Mouse (Mus musculus) left cerebral cortex, adult 2 months (tissue): Measurements from ENCODE around the gene Tspan18. TPM values are rescaled to one million over a fixed set of nuclear protein-coding genes. Genes with fewer than 3 reads are reported as not detected.

Source experiments
- DNase-seq, 2 experiments: peaks; one replicate each; pipeline ENCODE4 v3.0.0; 2021 to 2022; ENCODE audit warnings: low spot score in 2 of 2, mixed read lengths in 1 of 2; ENCODE audit errors: extremely low spot score in 1 of 2
- H3K27ac ChIP-seq: fragments of 200-600 bp; 2 replicates; pipeline ENCODE4 v1.8.1; 2022
- H3K4me3 ChIP-seq: fragments of 200-600 bp; 2 replicates; pipeline ENCODE4 v1.8.1; 2022
- CTCF ChIP-seq: fragments of 200-600 bp; IDR thresholded peaks from 2 replicates; pipeline ENCODE4 v1.8.1; 2022; ENCODE audit warnings: antibody characterized with exemption, mild to moderate bottlenecking, moderate library complexity
- intact Hi-C: fragments of 180-260 bp; cut with DNase I; formaldehyde crosslinking; loops from one replicate; pipeline ENCODE4 v1.15.1; 2025
- total RNA-seq, 2 experiments: library from RNA; stranded (reverse); gene quantifications; 2 replicates each; pipeline ENCODE4 v1.2.3; 2021

Gene Tspan18
- total RNA-seq, 2 experiments from 2014 or later = 1.5 to 3.0 TPM

GRCm38 (mm10) chr2:93218353-93218990 is 115.8 kb downstream of the Tspan18 start:
- intact Hi-C loops = no loop called here
- Histone ChIP-seq H3K4me3 (no peak overlapping the region), H3K27ac (no peak overlapping the region)
- TF ChIP-seq CTCF = no peak
- DNase-seq = no peak

GRCm38 (mm10) chr2:93217015-93217414 is 117.3 kb downstream of the Tspan18 start:
- peak; percentile 96 for TF ChIP-seq CTCF
- intact Hi-C loops = loop anchor here (1.0 to 2.0 kb wide), 3 partner anchors 118 to 254 kb away; partner anchors contain the start of gene Tspan18
- DNase-seq = peak; percentile 85 to 92
- Histone ChIP-seq H3K27ac (no peak overlapping the region), H3K4me3 (no peak overlapping the region)

- intact Hi-C loops = loop anchor here (2.0 kb wide), 2 partner anchors 119 to 255 kb away; partner anchors contain the start of gene Tspan18
- DNase-seq = no peak
- Histone ChIP-seq H3K4me3 (no peak overlapping the region), H3K27ac (no peak overlapping the region)
- TF ChIP-seq CTCF = no peak
Observed at GRCm38 (mm10) chr2:93215790-93216189, 118.5 kb downstream of the Tspan18 start.

GRCm38 (mm10) chr2:93214192-93214591 is 120.1 kb downstream of the Tspan18 start:
- H3K27ac ChIP-seq = no peak overlapping the region
- no peak for DNase-seq
- TF ChIP-seq CTCF = no peak
- H3K4me3 ChIP-seq = no peak overlapping the region
- intact Hi-C loops = no loop called here

GRCm38 (mm10) chr2:93212865-93213264 is 121.4 kb downstream of the Tspan18 start:
- intact Hi-C loops = no loop called here
- no peak for TF ChIP-seq CTCF
- Histone ChIP-seq H3K4me3 (no peak overlapping the region), H3K27ac (no peak overlapping the region)
- DNase-seq = no peak

- TF ChIP-seq CTCF = no peak; the same call in 1 of the 2 replicates
- Histone ChIP-seq H3K27ac (no peak overlapping the region), H3K4me3 (no peak overlapping the region)
- DNase-seq = no peak
- intact Hi-C loops = no loop called here
Observed at GRCm38 (mm10) chr2:93212386-93212785, 121.9 kb downstream of the Tspan18 start.

- Histone ChIP-seq H3K27ac (no peak overlapping the region), H3K4me3 (no peak overlapping the region)
- no peak for DNase-seq
- intact Hi-C loops = no loop called here
- TF ChIP-seq CTCF = no peak
Observed at GRCm38 (mm10) chr2:93206126-93206525, 128.2 kb downstream of the Tspan18 start.

- Histone ChIP-seq H3K27ac (no peak overlapping the region), H3K4me3 (no peak overlapping the region)
- DNase-seq = no peak
- intact Hi-C loops = no loop called here
- no peak for TF ChIP-seq CTCF
Observed at GRCm38 (mm10) chr2:93204571-93204970, 129.7 kb downstream of the Tspan18 start.

GRCm38 (mm10) chr2:93203682-93204081 is 130.6 kb downstream of the Tspan18 start:
- Histone ChIP-seq H3K4me3 (no peak overlapping the region), H3K27ac (no peak overlapping the region)
- peak; percentile 55 to 65 for DNase-seq
- TF ChIP-seq CTCF = peak; percentile 74
- intact Hi-C loops = loop anchor here (1.0 kb wide), 1 partner anchor 268 kb away; no protein-coding TSS in a partner anchor

GRCm38 (mm10) chr2:93202782-93203181 is 131.5 kb downstream of the Tspan18 start:
- DNase-seq = no peak
- Histone ChIP-seq H3K27ac (no peak overlapping the region), H3K4me3 (no peak overlapping the region)
- TF ChIP-seq CTCF = no peak
- intact Hi-C loops = loop anchor here (1.0 kb wide), 1 partner anchor 269 kb away; no protein-coding TSS in a partner anchor

GRCm38 (mm10) chr2:93201997-93202396 is 132.3 kb downstream of the Tspan18 start:
- intact Hi-C loops = no loop called here
- DNase-seq = no peak

GRCm38 (mm10) chr2:93200681-93201340 is 133.5 kb downstream of the Tspan18 start:
- no peak overlapping the region for H3K27ac ChIP-seq
- DNase-seq = no peak
- intact Hi-C loops = no loop called here
- TF ChIP-seq CTCF = no peak
- no peak overlapping the region for H3K4me3 ChIP-seq

More at GRCm38 (mm10) chr2:93201997-93202396, 132.3 kb downstream of the Tspan18 start:
- no peak overlapping the region for H3K27ac ChIP-seq
- no peak overlapping the region for H3K4me3 ChIP-seq
- no peak for TF ChIP-seq CTCF
